Mouse (Mus musculus): ENCODE results near the gene Pdcd2l. TPM values are rescaled to one million over a fixed set of nuclear protein-coding genes. Genes with fewer than 3 reads are reported as not detected.
A peak's percentile ranks its signal among the peaks of the same experiment; 100 is the strongest.

Pdcd2l gene
- polyA plus RNA-seq, 1 experiment from 2014 or later, result 34.0 TPM

GRCm38 (mm10) chr7:34200829-34201228 is 4.4 kb upstream of the Pdcd2l start:
- TF ChIP-seq CTCF (IDR thresholded peaks at IDR 0.05), result no peak
- TF ChIP-seq EP300 (IDR thresholded peaks at IDR 0.05), result no peak
- H3K4me1 ChIP-seq (ENCODE audit: insufficient read depth, low read depth, low read length), result 0 out of 2 replicates have a peak, but pooled peaks cover under 1% of the 10 kb centered on the region
- peaks cover 29% of the 10 kb centered on the region; the same call in 1 of the 2 replicates for H3K36me3 ChIP-seq (ENCODE audit: insufficient read depth, low read length)
- ATAC-seq (no peak), DNase-seq (ENCODE audit: low spot score) (no peak)
- H3K27me3 ChIP-seq (replicated peaks; ENCODE audit: insufficient read depth, low read length), result no peaks in the 10 kb centered on the region
- WGBS, result 100% methylated on average over 2 of the region's 2 CpGs
- no peak overlapping the region for H3K9ac ChIP-seq (replicated peaks; ENCODE audit: low read depth)
- no peak overlapping the region for H3K4me3 ChIP-seq (ENCODE audit: low read depth, low read length)
- H3K9me3 ChIP-seq (ENCODE audit: low read length), result no peaks in the 10 kb centered on the region
- H3K27ac ChIP-seq (ENCODE audit: low read length), result no peak overlapping the region
- H3K4me2 ChIP-seq (replicated peaks; ENCODE audit: low read depth, low read length), result no peak overlapping the region

DNA sequence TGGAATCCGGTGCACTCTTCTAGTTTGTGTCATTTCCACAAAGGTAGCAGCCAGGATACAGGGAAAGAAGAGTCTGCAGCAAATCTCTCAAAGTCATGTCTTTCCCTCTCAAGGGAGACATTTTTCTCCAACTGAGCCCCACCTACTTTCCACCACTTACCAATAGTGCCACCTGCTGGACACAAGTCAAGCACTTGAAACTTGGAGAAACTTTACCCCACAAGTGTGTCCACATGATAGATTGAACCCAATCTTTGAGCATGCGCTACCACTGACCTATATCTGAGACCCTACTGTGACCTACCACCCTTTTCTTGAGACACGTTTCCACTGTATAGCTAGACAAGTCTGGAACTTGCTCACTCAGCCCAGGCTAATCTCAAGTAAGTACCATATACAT is 1.9 kb upstream of the Pdcd2l start:
- peaks cover 5% of the 10 kb centered on the region; the same call in 1 of the 2 replicates for H3K36me3 ChIP-seq (ENCODE audit: insufficient read depth, low read length)
- H3K9ac ChIP-seq (replicated peaks; ENCODE audit: low read depth), result no peak overlapping the region
- H3K27me3 ChIP-seq (replicated peaks; ENCODE audit: insufficient read depth, low read length), result no peaks in the 10 kb centered on the region
- DNase-seq (ENCODE audit: low spot score) (peak; percentile 65), ATAC-seq (no peak)
- H3K4me2 ChIP-seq (replicated peaks; ENCODE audit: low read depth, low read length), result no peak overlapping the region
- WGBS, result 55% methylated on average over 3 of the region's 3 CpGs
- TF ChIP-seq EP300 (IDR thresholded peaks at IDR 0.05), result no peak
- TF ChIP-seq CTCF (IDR thresholded peaks at IDR 0.05), result peak; percentile 69
- no peaks in the 10 kb centered on the region for H3K9me3 ChIP-seq (ENCODE audit: low read length)
- H3K4me1 ChIP-seq (ENCODE audit: insufficient read depth, low read depth, low read length), result 0 out of 2 replicates have a peak, but pooled peaks cover 4% of the 10 kb centered on the region
- H3K27ac ChIP-seq (ENCODE audit: low read length), result no peak overlapping the region
- H3K4me3 ChIP-seq (ENCODE audit: low read depth, low read length), result no peak overlapping the region

GRCm38 (mm10) chr7:34195632-34196031 is 829 bp downstream of the Pdcd2l start:
- H3K36me3 ChIP-seq (ENCODE audit: insufficient read depth, low read length), result peaks cover 9% of the 10 kb centered on the region; the same call in 1 of the 2 replicates
- TF ChIP-seq EP300 (IDR thresholded peaks at IDR 0.05) (no peak), CTCF (IDR thresholded peaks at IDR 0.05) (peak; percentile 65)
- H3K27me3 ChIP-seq (replicated peaks; ENCODE audit: insufficient read depth, low read length), result no peaks in the 10 kb centered on the region
- H3K4me1 ChIP-seq (ENCODE audit: insufficient read depth, low read depth, low read length), result 0 out of 2 replicates have a peak, but pooled peaks cover 4% of the 10 kb centered on the region
- ATAC-seq (0 out of 2 replicates have a peak, but pooled peaks have one; percentile 34), DNase-seq (ENCODE audit: low spot score) (peak; percentile 40)
- H3K4me2 ChIP-seq (replicated peaks; ENCODE audit: low read depth, low read length), result peak overlapping the region; percentile 75
- no peak overlapping the region for H3K27ac ChIP-seq (ENCODE audit: low read length)
- no peaks in the 10 kb centered on the region for H3K9me3 ChIP-seq (ENCODE audit: low read length)
- WGBS, result 45% methylated on average over 3 of the region's 3 CpGs
- H3K9ac ChIP-seq (replicated peaks; ENCODE audit: low read depth), result peak overlapping the region; percentile 92
- H3K4me3 ChIP-seq (ENCODE audit: low read depth, low read length), result peak overlapping the region; percentile 92

GRCm38 (mm10) chr7:34192825-34193224 is 3.6 kb downstream of the Pdcd2l start:
- H3K27ac ChIP-seq (ENCODE audit: low read length), result no peak overlapping the region
- 0 out of 2 replicates have a peak, but pooled peaks cover 4% of the 10 kb centered on the region for H3K4me1 ChIP-seq (ENCODE audit: insufficient read depth, low read depth, low read length)
- ATAC-seq (no peak), DNase-seq (ENCODE audit: low spot score) (peak; percentile 14)
- no peak overlapping the region for H3K4me2 ChIP-seq (replicated peaks; ENCODE audit: low read depth, low read length)
- peaks cover 24% of the 10 kb centered on the region; the same call in 1 of the 2 replicates for H3K36me3 ChIP-seq (ENCODE audit: insufficient read depth, low read length)
- TF ChIP-seq EP300 (IDR thresholded peaks at IDR 0.05) (no peak), CTCF (IDR thresholded peaks at IDR 0.05) (no peak)
- 94% methylated on average over 6 of the region's 6 CpGs for WGBS
- H3K27me3 ChIP-seq (replicated peaks; ENCODE audit: insufficient read depth, low read length), result no peaks in the 10 kb centered on the region
- H3K4me3 ChIP-seq (ENCODE audit: low read depth, low read length), result no peak overlapping the region
- H3K9ac ChIP-seq (replicated peaks; ENCODE audit: low read depth), result no peak overlapping the region
- no peaks in the 10 kb centered on the region for H3K9me3 ChIP-seq (ENCODE audit: low read length)

DNA sequence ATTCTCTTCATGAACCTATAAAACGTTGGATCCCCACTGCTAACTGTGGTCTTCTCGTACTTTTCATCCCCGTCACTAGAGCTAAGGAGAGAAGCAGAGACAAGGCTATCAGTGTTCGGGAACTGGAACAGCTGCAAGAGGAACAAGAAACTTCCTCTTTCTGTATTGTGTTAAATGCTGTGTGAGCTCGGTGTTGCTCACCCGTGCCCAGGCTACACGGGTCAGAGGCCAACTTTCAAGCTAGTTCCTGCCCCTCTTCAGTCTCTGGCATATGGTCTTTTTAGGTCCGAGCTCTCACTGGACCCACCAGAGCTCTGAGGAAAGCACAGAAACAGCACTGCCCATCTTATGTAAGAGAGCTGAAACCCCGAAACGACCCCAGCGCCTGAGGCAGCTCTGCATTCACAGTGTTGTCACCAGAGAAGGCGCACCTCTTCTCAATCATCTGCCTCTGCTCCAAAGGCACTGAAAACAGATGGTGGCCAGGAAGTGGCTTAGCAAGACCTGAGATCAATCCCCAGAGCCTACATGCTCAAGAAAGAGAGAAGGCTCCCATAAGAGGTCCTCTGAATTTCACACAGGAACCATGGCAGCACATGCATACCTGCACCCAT is 7.0 kb downstream of the Pdcd2l start:
- Histone ChIP-seq H3K27me3 (replicated peaks; ENCODE audit: insufficient read depth, low read length) (no peaks in the 10 kb centered on the region), H3K36me3 (ENCODE audit: insufficient read depth, low read length) (peaks cover 38% of the 10 kb centered on the region; the same call in 1 of the 2 replicates), H3K4me1 (ENCODE audit: insufficient read depth, low read depth, low read length) (no peaks in the 10 kb centered on the region), H3K9ac (replicated peaks; ENCODE audit: low read depth) (no peak overlapping the region), H3K9me3 (ENCODE audit: low read length) (no peaks in the 10 kb centered on the region), H3K4me2 (replicated peaks; ENCODE audit: low read depth, low read length) (no peak overlapping the region), H3K4me3 (ENCODE audit: low read depth, low read length) (no peak overlapping the region), H3K27ac (ENCODE audit: low read length) (no peak overlapping the region)
- TF ChIP-seq CTCF (IDR thresholded peaks at IDR 0.05) (no peak), EP300 (IDR thresholded peaks at IDR 0.05) (no peak)
- ATAC-seq, result no peak
- peak; percentile 5 for DNase-seq (ENCODE audit: low spot score)
- 85% methylated on average over 12 of the region's 12 CpGs for WGBS

- ATAC-seq, result no peak
- Histone ChIP-seq H3K4me3 (ENCODE audit: low read depth, low read length) (no peak overlapping the region), H3K4me2 (replicated peaks; ENCODE audit: low read depth, low read length) (no peak overlapping the region), H3K4me1 (ENCODE audit: insufficient read depth, low read depth, low read length) (no peaks in the 10 kb centered on the region), H3K27me3 (replicated peaks; ENCODE audit: insufficient read depth, low read length) (no peaks in the 10 kb centered on the region), H3K9ac (replicated peaks; ENCODE audit: low read depth) (no peak overlapping the region), H3K36me3 (ENCODE audit: insufficient read depth, low read length) (0 out of 2 replicates have a peak, but pooled peaks cover 20% of the 10 kb centered on the region), H3K9me3 (ENCODE audit: low read length) (no peaks in the 10 kb centered on the region), H3K27ac (ENCODE audit: low read length) (no peak overlapping the region)
- TF ChIP-seq EP300 (IDR thresholded peaks at IDR 0.05) (no peak), CTCF (IDR thresholded peaks at IDR 0.05) (no peak)
- 76% methylated on average over 3 of the region's 3 CpGs for WGBS
- DNase-seq (ENCODE audit: low spot score), result no peak
Observed at GRCm38 (mm10) chr7:34183794-34184193, 12.7 kb downstream of the Pdcd2l start.
